Mouse (Mus musculus) CD4-positive naive resting alpha-beta T cell, adult 76 days (primary cell): ENCODE measurements around the gene Ppfia4. TPM values are rescaled to one million over a fixed set of nuclear protein-coding genes. Genes with fewer than 3 reads are reported as not detected.

ENCODE experiments used
- total RNA-seq: library from RNA; stranded (reverse); gene quantifications from one replicate; pipeline ENCODE4 v1.2.4, GENCODE M21; 2023

Gene Ppfia4
- total RNA-seq, result 1.3 TPM

DNA sequence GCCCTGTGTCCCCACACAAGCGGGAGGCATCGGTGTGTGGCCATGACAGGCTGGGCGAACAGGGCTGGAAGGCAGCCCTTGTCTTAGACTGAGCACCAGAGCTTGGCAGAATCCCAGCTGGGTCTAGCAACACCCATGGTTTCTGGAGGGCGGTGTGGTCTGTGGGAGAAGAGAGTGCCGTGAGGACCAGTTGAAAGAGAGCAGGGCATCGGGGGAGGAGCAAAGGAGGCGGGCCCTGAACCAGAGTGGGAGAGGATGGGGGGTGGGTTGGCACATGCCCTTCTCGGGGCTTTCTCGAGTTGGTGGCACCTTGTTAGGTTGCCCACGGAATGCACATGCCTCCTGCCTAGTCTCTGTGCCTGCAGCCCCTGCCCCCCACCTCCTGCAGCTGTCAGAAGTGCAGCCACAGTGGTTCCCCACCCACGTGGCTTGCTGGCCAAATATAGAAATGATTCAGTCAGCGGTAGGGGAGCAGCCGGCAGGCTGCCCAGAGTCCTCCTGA, at the start of gene Ppfia4:
Gene Ppfia4 (minus strand): TSS at position 159 of the 502 bp plus-strand sequence.

DNA sequence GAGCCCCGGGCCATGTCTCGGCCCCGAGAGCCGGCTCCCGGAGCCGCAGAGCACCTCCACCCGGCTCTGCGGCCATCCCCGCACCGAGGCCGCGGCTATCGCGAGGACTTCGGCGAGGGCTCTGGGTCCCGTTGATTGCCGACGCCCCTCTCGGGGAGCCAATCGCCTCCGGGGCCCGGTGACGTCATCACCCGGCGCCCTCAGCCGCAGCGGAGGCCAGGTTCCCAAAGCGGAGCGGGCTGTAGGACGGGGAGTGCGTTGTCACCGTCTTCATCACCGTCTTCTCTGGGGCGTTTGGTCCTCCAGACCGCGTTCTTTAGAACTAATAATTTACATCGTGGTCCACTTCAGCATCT, 29.1 kb upstream of the Ppfia4 start, which contains the start of gene Tmem183a:
Gene Tmem183a (minus strand): TSS at position 123 of the 356 bp plus-strand sequence.

DNA sequence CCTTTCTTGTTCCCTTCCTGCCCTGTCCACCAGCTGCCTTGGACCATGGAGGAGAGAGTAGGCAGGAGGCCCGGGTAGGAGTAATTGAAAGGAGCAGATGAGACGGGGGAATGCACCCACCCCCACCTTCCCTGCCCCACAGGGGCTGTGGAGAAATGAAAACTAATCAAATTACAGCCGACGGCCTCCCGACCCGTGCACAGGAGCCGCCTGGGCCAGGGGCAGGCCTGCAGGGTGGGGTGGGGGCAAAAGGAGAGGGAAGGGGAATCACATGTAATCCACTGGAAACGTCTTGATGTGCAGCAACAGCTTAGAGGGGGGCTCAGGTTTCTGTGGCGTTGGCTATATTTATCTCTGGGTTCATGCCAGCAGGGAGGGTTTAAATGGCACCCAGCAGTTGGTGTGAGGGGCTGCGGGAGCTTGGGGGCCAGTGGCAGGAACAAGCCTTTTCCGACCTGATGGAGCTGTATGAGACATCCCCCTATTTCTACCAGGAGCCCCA, 43.1 kb downstream of the Ppfia4 start, which contains the start of gene Myog:
Gene Myog (plus strand): TSS at position 392 of the 502 bp plus-strand sequence.

Other genes starting within 250 kb of the Ppfia4 start
- not detected for gene Chit1, start 221.7 kb downstream of the Ppfia4 start, total RNA-seq
- gene Chil1, start 150.8 kb downstream of the Ppfia4 start, total RNA-seq, result not detected
- gene Mybph, start 139.5 kb downstream of the Ppfia4 start, total RNA-seq, result not detected
- gene Adora1, start 97.5 kb downstream of the Ppfia4 start, total RNA-seq, result not detected
- gene Myog, start 42.9 kb downstream of the Ppfia4 start, total RNA-seq, result not detected
- gene Tmem183a, start 29.1 kb upstream of the Ppfia4 start, total RNA-seq, result 77.3 TPM
- not detected for gene 4933406M09Rik, start 53.0 kb upstream of the Ppfia4 start, total RNA-seq
- gene Cyb5r1, start 72.6 kb upstream of the Ppfia4 start, total RNA-seq, result 9.9 TPM
- gene Adipor1, start 82.5 kb upstream of the Ppfia4 start, total RNA-seq, result 73.8 TPM
- 46.4 TPM for gene Klhl12, start 122.6 kb upstream of the Ppfia4 start, total RNA-seq
- gene Rabif, start 161.7 kb upstream of the Ppfia4 start, total RNA-seq, result 21.4 TPM
- gene Mgat4e, start 216.8 kb upstream of the Ppfia4 start, total RNA-seq, result not detected
- 68.2 TPM for gene Kdm5b, start 227.2 kb upstream of the Ppfia4 start, total RNA-seq